Mouse (Mus musculus) kidney, embryonic 16.5 days (tissue): Measurements from ENCODE around the gene Gm45808. TPM values are rescaled to one million over a fixed set of nuclear protein-coding genes. Genes with fewer than 3 reads are reported as not detected.

Experiments
- ATAC-seq: fragments of 200-750 bp; cut with Nextera tagmentation; 2 replicates; pipeline ENCODE4 v1.8.0; 2017; ENCODE audit warnings: moderate TSS enrichment; ENCODE audit not compliant: low FRiP score, low TSS enrichment
- H3K27ac ChIP-seq: fragments of 300-500 bp; sonication (generic); 2 replicates; pipeline ENCODE4 v1.5.1; 2014; ENCODE audit warnings: low read length
- H3K27me3 ChIP-seq: fragments of 300-500 bp; sonication (generic); 2 replicates; pipeline ENCODE4 v1.6.1; 2014; ENCODE audit warnings: low read length, control low read depth, mixed read lengths; ENCODE audit not compliant: insufficient read depth
- H3K36me3 ChIP-seq: fragments of 300-500 bp; sonication (generic); 2 replicates; pipeline ENCODE4 v1.6.1; 2014; ENCODE audit warnings: low read length, control low read depth, mixed read lengths; ENCODE audit not compliant: insufficient read depth
- H3K4me1 ChIP-seq: fragments of 300-500 bp; sonication (generic); 2 replicates; pipeline ENCODE4 v1.6.1; 2014; ENCODE audit warnings: low read length, control low read depth, mixed read lengths; ENCODE audit not compliant: insufficient read depth
- H3K4me2 ChIP-seq: fragments of 300-500 bp; sonication (generic); replicated peaks from 2 replicates; pipeline ENCODE4 v1.6.1; 2014; ENCODE audit warnings: low read depth, low read length
- H3K4me3 ChIP-seq: fragments of 300-500 bp; sonication (generic); 2 replicates; pipeline ENCODE4 v1.5.1; 2014; ENCODE audit warnings: mild to moderate bottlenecking, low read length
- H3K9ac ChIP-seq: fragments of 300-500 bp; sonication (generic); replicated peaks from 2 replicates; pipeline ENCODE4 v1.6.1; 2014; ENCODE audit warnings: low read length
- H3K9me3 ChIP-seq: fragments of 300-500 bp; sonication (generic); 2 replicates; pipeline ENCODE4 v1.6.1; 2016; ENCODE audit warnings: low read length, control low read depth
- WGBS: fragments of 180-500 bp; shearing (Covaris S2); extraction: QIAGEN DNeasy Blood & Tissue Kit; methylation state at CpG from one replicate; pipeline ENCODE4 v1.1.7; 2014; 5-methylcytosine and 5-hydroxymethylcytosine counted together
- polyA plus RNA-seq: library from polyadenylated mRNA; unstranded; fragments of >200 nt; fragmentation: Nextera tagmentation; extraction: Ambion mirVana; gene quantifications from 2 replicates; pipeline ENCODE4 v1.2.1, GENCODE M21; 2015

Gene Gm45808
- polyA plus RNA-seq, 1 experiment from 2014 or later: not detected

GRCm38 (mm10) chr7:45437521-45438276 is 48.9 kb downstream of the Gm45808 start, which contains the start of gene Ruvbl2:
TSS of gene Ruvbl2 (minus strand) at chr7:45438096.
- peak within 1 kb of the TSS; percentile 41 for H3K4me2 ChIP-seq
- no peak for ATAC-seq
- peak within 1 kb of the TSS; percentile 0; the same call in 1 of the 2 replicates for H3K4me3 ChIP-seq
- H3K36me3 ChIP-seq: peaks cover 15% of the 10 kb centered on the region
- peaks cover 34% of the 10 kb centered on the region for H3K4me1 ChIP-seq
- H3K9me3 ChIP-seq: no peaks in the 10 kb centered on the region
- no peak within 1 kb of the TSS for H3K27ac ChIP-seq
- 23% methylated on average over 19 of the region's 19 CpGs for WGBS
- no peaks in the 10 kb centered on the region for H3K27me3 ChIP-seq
- H3K9ac ChIP-seq: 0 out of 2 replicates have a peak within 1 kb of the TSS, but pooled peaks have one; percentile 13

GRCm38 (mm10) chr7:45437046-45437445 is 49.6 kb downstream of the Gm45808 start:
- no peak overlapping the region for H3K4me2 ChIP-seq
- 0 out of 2 replicates have a peak overlapping the region, but pooled peaks have one; percentile 13 for H3K9ac ChIP-seq
- ATAC-seq: no peak
- WGBS: 46% methylated on average over 6 of the region's 6 CpGs
- no peaks in the 10 kb centered on the region for H3K27me3 ChIP-seq
- H3K9me3 ChIP-seq: no peaks in the 10 kb centered on the region
- no peak overlapping the region for H3K4me3 ChIP-seq
- peaks cover 36% of the 10 kb centered on the region for H3K4me1 ChIP-seq
- H3K36me3 ChIP-seq: peaks cover 12% of the 10 kb centered on the region
- H3K27ac ChIP-seq: no peak overlapping the region

DNA sequence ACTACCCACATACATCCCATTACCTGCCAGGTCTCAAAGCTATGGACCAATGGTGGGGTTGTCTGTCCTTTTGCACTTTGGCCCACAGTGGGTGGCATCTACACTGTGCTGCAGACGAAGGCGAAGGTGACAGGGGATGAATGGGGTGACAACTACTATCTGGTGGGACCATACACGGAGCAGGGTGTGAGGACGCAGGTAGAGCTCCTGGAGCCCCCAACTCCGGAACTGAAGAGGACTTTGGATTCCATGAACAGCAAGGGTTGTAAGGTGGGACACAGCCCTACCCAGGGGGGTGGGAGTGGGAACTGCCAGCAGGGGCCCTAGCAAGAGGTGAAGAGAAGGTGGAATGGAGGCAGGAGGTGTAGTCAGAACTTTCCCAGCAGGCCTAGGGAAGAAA is 50.2 kb downstream of the Gm45808 start:
- Histone ChIP-seq H3K4me3 (no peak overlapping the region), H3K9ac (no peak overlapping the region), H3K4me2 (no peak overlapping the region), H3K27me3 (no peaks in the 10 kb centered on the region), H3K4me1 (peaks cover 36% of the 10 kb centered on the region), H3K27ac (no peak overlapping the region), H3K36me3 (peaks cover 16% of the 10 kb centered on the region), H3K9me3 (no peaks in the 10 kb centered on the region)
- 91% methylated on average over 5 of the region's 5 CpGs for WGBS
- ATAC-seq: no peak

- ATAC-seq: no peak
- under 1% methylated on average over 16 of the region's 16 CpGs for WGBS
- H3K9ac ChIP-seq: peak overlapping the region; percentile 85
- peak overlapping the region; percentile 48 for H3K27ac ChIP-seq
- H3K36me3 ChIP-seq: peaks cover 23% of the 10 kb centered on the region
- H3K4me3 ChIP-seq: peak overlapping the region; percentile 67
- no peaks in the 10 kb centered on the region for H3K9me3 ChIP-seq
- peaks cover 36% of the 10 kb centered on the region for H3K4me1 ChIP-seq
- no peaks in the 10 kb centered on the region for H3K27me3 ChIP-seq
- H3K4me2 ChIP-seq: peak overlapping the region; percentile 58
Observed at GRCm38 (mm10) chr7:45435038-45435437, 51.6 kb downstream of the Gm45808 start.

GRCm38 (mm10) chr7:45434203-45435015 is 52.2 kb downstream of the Gm45808 start, which contains the start of gene Gys1:
TSS of gene Gys1 (plus strand) at chr7:45434844.
- peak within 1 kb of the TSS; percentile 72 for H3K4me2 ChIP-seq
- WGBS: under 1% methylated on average over 45 of the region's 45 CpGs
- peak; percentile 97 for ATAC-seq

DNA sequence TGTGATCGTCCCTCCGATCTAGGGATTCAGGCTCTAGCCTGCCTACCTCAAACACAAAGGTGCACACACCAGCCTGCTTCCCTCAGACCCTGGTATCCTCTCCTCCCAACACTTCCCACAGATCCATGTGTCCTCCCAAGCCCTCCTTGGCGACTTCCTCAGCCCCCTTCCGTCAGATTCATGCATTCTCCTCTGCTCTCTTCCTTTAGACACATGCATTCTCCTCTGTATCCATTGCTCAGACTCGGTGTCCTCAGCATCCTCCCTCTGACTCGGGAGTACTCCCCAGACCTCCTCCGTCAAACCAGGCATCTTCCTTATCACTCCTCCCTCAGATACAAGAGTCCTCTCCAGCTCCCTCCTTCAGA is 52.8 kb downstream of the Gm45808 start:
- 0% methylated on average over 7 of the region's 7 CpGs for WGBS
- H3K27me3 ChIP-seq: no peaks in the 10 kb centered on the region
- no peaks in the 10 kb centered on the region for H3K9me3 ChIP-seq
- H3K4me3 ChIP-seq: peak overlapping the region; percentile 67
- H3K4me1 ChIP-seq: peaks cover 36% of the 10 kb centered on the region
- H3K4me2 ChIP-seq: peak overlapping the region; percentile 72
- peak overlapping the region; percentile 86 for H3K27ac ChIP-seq
- peak overlapping the region; percentile 74 for H3K9ac ChIP-seq
- H3K36me3 ChIP-seq: peaks cover 31% of the 10 kb centered on the region
- no peak for ATAC-seq

More at GRCm38 (mm10) chr7:45434203-45435015, 52.2 kb downstream of the Gm45808 start, which contains the start of gene Gys1:
- peaks cover 36% of the 10 kb centered on the region for H3K4me1 ChIP-seq
- peak within 1 kb of the TSS; percentile 86 for H3K27ac ChIP-seq
- H3K9ac ChIP-seq: peak within 1 kb of the TSS; percentile 85
- H3K4me3 ChIP-seq: peak within 1 kb of the TSS; percentile 67
- H3K36me3 ChIP-seq: peaks cover 25% of the 10 kb centered on the region
- H3K9me3 ChIP-seq: no peaks in the 10 kb centered on the region
- no peaks in the 10 kb centered on the region for H3K27me3 ChIP-seq

DNA sequence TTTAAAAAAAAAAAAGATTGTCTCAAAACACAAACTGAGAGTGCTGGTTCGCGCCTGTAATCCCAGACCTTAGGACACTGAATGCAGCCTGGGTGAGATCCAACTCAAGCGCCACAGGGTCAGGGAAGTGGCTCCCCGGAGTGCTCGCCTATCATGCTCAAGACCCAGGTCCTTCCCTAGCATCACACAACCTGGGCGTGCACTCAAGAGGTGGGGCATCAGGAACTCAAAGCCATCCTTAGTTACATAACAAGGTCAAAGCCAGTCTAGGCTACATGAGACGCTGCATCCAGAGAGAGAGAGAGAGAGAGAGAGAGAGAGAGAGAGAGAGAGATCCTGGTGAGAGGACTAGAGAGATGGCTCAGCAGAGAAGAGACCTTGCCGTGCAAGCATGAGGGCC is 60.1 kb downstream of the Gm45808 start:
- Histone ChIP-seq H3K4me1 (no peaks in the 10 kb centered on the region), H3K27me3 (no peaks in the 10 kb centered on the region), H3K9ac (no peak overlapping the region), H3K36me3 (peaks cover 87% of the 10 kb centered on the region), H3K9me3 (no peaks in the 10 kb centered on the region), H3K27ac (no peak overlapping the region), H3K4me2 (no peak overlapping the region), H3K4me3 (no peak overlapping the region)
- ATAC-seq: no peak
- 88% methylated on average over 8 of the region's 8 CpGs for WGBS

- ATAC-seq: no peak
- H3K4me3 ChIP-seq: no peak overlapping the region
- no peaks in the 10 kb centered on the region for H3K9me3 ChIP-seq
- peaks cover 46% of the 10 kb centered on the region for H3K36me3 ChIP-seq
- H3K27ac ChIP-seq: no peak overlapping the region
- 90% methylated on average over 14 of the region's 14 CpGs for WGBS
- no peak overlapping the region for H3K9ac ChIP-seq
- H3K4me1 ChIP-seq: peaks cover 15% of the 10 kb centered on the region
- H3K4me2 ChIP-seq: no peak overlapping the region
- H3K27me3 ChIP-seq: peaks cover 35% of the 10 kb centered on the region
Observed at GRCm38 (mm10) chr7:45421194-45421593, 65.4 kb downstream of the Gm45808 start.

GRCm38 (mm10) chr7:45420615-45420919 is 66.0 kb downstream of the Gm45808 start, which contains the start of gene Lhb:
TSS of gene Lhb (plus strand) at chr7:45420820.
- Histone ChIP-seq H3K27me3 (peaks cover 41% of the 10 kb centered on the region), H3K9ac (0 out of 2 replicates have a peak within 1 kb of the TSS, but pooled peaks have one; percentile 22), H3K27ac (no peak within 1 kb of the TSS), H3K36me3 (peaks cover 46% of the 10 kb centered on the region), H3K4me3 (no peak within 1 kb of the TSS), H3K9me3 (no peaks in the 10 kb centered on the region), H3K4me1 (peaks cover 17% of the 10 kb centered on the region), H3K4me2 (no peak within 1 kb of the TSS)
- 55% methylated on average over 6 of the region's 6 CpGs for WGBS
- no peak for ATAC-seq
